Mouse (Mus musculus) hindbrain, embryonic 13.5 days (tissue): ENCODE measurements around the gene Ube2f. TPM values are rescaled to one million over a fixed set of nuclear protein-coding genes. Genes with fewer than 3 reads are reported as not detected.

ENCODE experiments used
- ATAC-seq: fragments of 200-750 bp; cut with Nextera tagmentation; 2 replicates; pipeline ENCODE4 v1.8.0; 2017; ENCODE audit warnings: moderate TSS enrichment; ENCODE audit not compliant: low FRiP score
- H3K27ac ChIP-seq: fragments of 300-500 bp; sonication (generic); 2 replicates; pipeline ENCODE4 v1.5.1; 2015; ENCODE audit warnings: inconsistent platforms, mild to moderate bottlenecking, moderate library complexity
- H3K27me3 ChIP-seq: fragments of 300-500 bp; sonication (generic); 2 replicates; pipeline ENCODE4 v1.6.1; 2015; ENCODE audit warnings: mild to moderate bottlenecking, inconsistent platforms
- H3K36me3 ChIP-seq: fragments of 300-500 bp; sonication (generic); 2 replicates; pipeline ENCODE4 v1.6.1; 2015; ENCODE audit warnings: mild to moderate bottlenecking, inconsistent platforms
- H3K4me1 ChIP-seq: fragments of 300-500 bp; sonication (generic); replicated peaks from 2 replicates; pipeline ENCODE4 v1.6.1; 2015; ENCODE audit warnings: inconsistent platforms
- H3K4me2 ChIP-seq: fragments of 300-500 bp; sonication (generic); 2 replicates; pipeline ENCODE4 v1.6.1; 2015; ENCODE audit warnings: inconsistent platforms, mild to moderate bottlenecking, moderate library complexity
- H3K4me3 ChIP-seq: fragments of 300-500 bp; sonication (generic); 2 replicates; pipeline ENCODE4 v1.5.1; 2015; ENCODE audit warnings: mild to moderate bottlenecking, inconsistent platforms
- H3K9ac ChIP-seq: fragments of 300-500 bp; sonication (generic); 2 replicates; pipeline ENCODE4 v1.6.1; 2015; ENCODE audit warnings: mild to moderate bottlenecking, inconsistent platforms
- H3K9me3 ChIP-seq: fragments of 300-500 bp; sonication (generic); 2 replicates; pipeline ENCODE4 v1.6.1; 2016; ENCODE audit warnings: inconsistent platforms
- WGBS: fragments of 180-500 bp; shearing (Covaris S2); methylation state at CpG from one replicate; pipeline ENCODE4 v1.1.7; 2015; 5-methylcytosine and 5-hydroxymethylcytosine counted together
- polyA plus RNA-seq: library from polyadenylated mRNA; unstranded; fragments of >200 nt; fragmentation: Nextera tagmentation; extraction: Ambion mirVana; gene quantifications from 2 replicates; pipeline ENCODE4 v1.2.1, GENCODE M21; 2015

Ube2f gene
- polyA plus RNA-seq, 1 experiment from 2014 or later, result 68.2 TPM

GRCm38 (mm10) chr1:91240685-91241084, 9.4 kb upstream of the Ube2f start:
- WGBS, result 86% methylated on average over 1 of the region's 1 CpGs
- H3K27me3 ChIP-seq, result no peaks in the 10 kb centered on the region

GRCm38 (mm10) chr1:91241249-91241648, 8.9 kb upstream of the Ube2f start:
- Histone ChIP-seq H3K4me1 (no peaks in the 10 kb centered on the region), H3K36me3 (no peaks in the 10 kb centered on the region), H3K4me2 (no peak overlapping the region), H3K9me3 (no peaks in the 10 kb centered on the region), H3K4me3 (no peak overlapping the region), H3K27me3 (no peaks in the 10 kb centered on the region), H3K27ac (no peak overlapping the region), H3K9ac (no peak overlapping the region)
- 89% methylated on average over 4 of the region's 4 CpGs for WGBS
- no peak for ATAC-seq

More at GRCm38 (mm10) chr1:91240685-91241084, 9.4 kb upstream of the Ube2f start:
- H3K4me3 ChIP-seq, result no peak overlapping the region
- no peak overlapping the region for H3K9ac ChIP-seq
- no peaks in the 10 kb centered on the region for H3K4me1 ChIP-seq
- H3K4me2 ChIP-seq, result no peak overlapping the region
- ATAC-seq, result no peak
- no peaks in the 10 kb centered on the region for H3K36me3 ChIP-seq
- no peaks in the 10 kb centered on the region for H3K9me3 ChIP-seq
- H3K27ac ChIP-seq, result no peak overlapping the region

DNA sequence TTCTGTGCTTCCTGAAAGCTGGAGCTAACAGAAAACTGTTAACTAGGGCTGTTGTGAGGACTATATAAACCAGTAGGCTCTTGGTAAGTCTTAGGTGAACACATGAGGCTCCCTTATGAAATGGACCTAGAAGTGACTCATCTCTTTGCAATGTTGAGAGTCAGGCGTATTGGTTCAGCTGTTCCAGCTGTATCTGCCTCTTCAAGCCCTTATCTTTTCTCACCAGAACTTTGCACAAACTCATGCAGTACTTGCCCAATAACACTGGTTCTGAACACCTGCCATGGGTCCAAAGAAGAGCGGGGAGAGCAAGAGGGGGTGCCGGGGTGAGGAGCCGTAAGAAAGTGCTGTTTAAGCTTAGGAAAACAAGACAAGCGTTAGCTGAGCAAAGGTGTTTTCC, 1.9 kb upstream of the Ube2f start:
- Histone ChIP-seq H3K9ac (no peak overlapping the region), H3K4me1 (peaks cover 31% of the 10 kb centered on the region), H3K27ac (no peak overlapping the region), H3K4me3 (no peak overlapping the region), H3K9me3 (no peaks in the 10 kb centered on the region), H3K4me2 (no peak overlapping the region), H3K27me3 (no peaks in the 10 kb centered on the region), H3K36me3 (no peaks in the 10 kb centered on the region)
- ATAC-seq, result no peak
- 92% methylated on average over 5 of the region's 5 CpGs for WGBS

DNA sequence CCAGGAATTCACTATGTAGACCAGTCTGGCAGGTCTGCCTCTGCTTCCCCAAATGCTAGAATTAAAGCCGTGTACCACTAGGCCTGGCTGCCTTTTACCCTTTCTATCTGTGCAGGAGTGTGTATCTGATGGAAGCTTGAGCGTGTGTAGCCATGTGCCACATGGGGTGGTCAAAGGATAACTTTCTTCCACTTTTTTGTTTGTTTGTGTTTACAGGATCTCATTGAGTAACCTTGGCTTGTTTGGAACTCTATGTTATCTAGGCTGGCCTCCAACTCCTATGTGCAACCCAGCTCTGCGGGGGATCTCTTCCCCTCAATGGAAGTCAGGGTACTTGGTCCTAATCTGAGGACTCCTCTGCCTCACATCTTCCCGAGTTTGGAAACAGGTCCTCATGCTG, 1.1 kb upstream of the Ube2f start:
- H3K27ac ChIP-seq, result no peak overlapping the region
- H3K9me3 ChIP-seq, result no peaks in the 10 kb centered on the region
- peak overlapping the region; percentile 86 for H3K4me2 ChIP-seq
- H3K9ac ChIP-seq, result peak overlapping the region; percentile 46; the same call in 1 of the 2 replicates
- no peaks in the 10 kb centered on the region for H3K27me3 ChIP-seq
- 52% methylated on average over 4 of the region's 4 CpGs for WGBS
- no peak for ATAC-seq
- H3K4me1 ChIP-seq, result peaks cover 36% of the 10 kb centered on the region
- no peaks in the 10 kb centered on the region for H3K36me3 ChIP-seq
- peak overlapping the region; percentile 97 for H3K4me3 ChIP-seq

GRCm38 (mm10) chr1:91250415-91251147, 477 bp downstream of the Ube2f start:
- 0 out of 2 replicates have a peak, but pooled peaks cover 3% of the 10 kb centered on the region for H3K36me3 ChIP-seq
- H3K4me2 ChIP-seq, result peak overlapping the region; percentile 86
- no peaks in the 10 kb centered on the region for H3K9me3 ChIP-seq
- peak overlapping the region; percentile 99 for H3K9ac ChIP-seq
- WGBS, result under 1% methylated on average over 64 of the region's 70 CpGs
- 0 out of 2 replicates have a peak, but pooled peaks have one; percentile 0 for ATAC-seq
- H3K4me3 ChIP-seq, result peak overlapping the region; percentile 97
- H3K4me1 ChIP-seq, result peaks cover 36% of the 10 kb centered on the region
- H3K27ac ChIP-seq, result peak overlapping the region; percentile 87
- H3K27me3 ChIP-seq, result no peaks in the 10 kb centered on the region

DNA sequence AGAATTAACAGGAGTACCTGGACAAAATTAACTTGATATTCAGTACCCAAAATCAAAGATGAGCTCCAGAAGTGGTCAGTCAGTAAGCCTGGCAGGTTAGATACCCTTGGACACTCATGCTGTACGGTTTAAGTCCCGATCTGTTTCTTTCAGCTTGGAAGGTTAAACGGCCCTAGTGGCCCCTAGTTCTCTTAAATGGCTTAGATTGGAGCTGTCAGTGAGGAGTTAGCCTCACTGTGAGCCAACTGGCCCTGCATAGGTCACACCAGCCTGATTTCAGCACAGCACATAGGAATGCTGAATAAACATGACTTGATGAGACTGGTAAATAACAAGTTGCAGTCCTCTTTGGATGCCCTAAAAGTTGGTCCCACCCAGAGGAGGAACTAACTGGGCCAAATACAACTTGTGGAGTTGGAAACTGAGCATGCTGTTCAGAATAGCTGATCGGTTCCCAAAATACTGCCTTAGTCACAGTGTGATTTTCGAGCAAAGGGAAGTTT, 1.1 kb downstream of the Ube2f start:
- Histone ChIP-seq H3K4me1 (peaks cover 36% of the 10 kb centered on the region), H3K4me3 (peak overlapping the region; percentile 97), H3K27me3 (no peaks in the 10 kb centered on the region), H3K9me3 (no peaks in the 10 kb centered on the region), H3K4me2 (peak overlapping the region; percentile 86), H3K36me3 (0 out of 2 replicates have a peak, but pooled peaks cover 3% of the 10 kb centered on the region), H3K27ac (no peak overlapping the region; the same call in 1 of the 2 replicates), H3K9ac (peak overlapping the region; percentile 99)
- 54% methylated on average over 5 of the region's 5 CpGs for WGBS
- no peak for ATAC-seq

DNA sequence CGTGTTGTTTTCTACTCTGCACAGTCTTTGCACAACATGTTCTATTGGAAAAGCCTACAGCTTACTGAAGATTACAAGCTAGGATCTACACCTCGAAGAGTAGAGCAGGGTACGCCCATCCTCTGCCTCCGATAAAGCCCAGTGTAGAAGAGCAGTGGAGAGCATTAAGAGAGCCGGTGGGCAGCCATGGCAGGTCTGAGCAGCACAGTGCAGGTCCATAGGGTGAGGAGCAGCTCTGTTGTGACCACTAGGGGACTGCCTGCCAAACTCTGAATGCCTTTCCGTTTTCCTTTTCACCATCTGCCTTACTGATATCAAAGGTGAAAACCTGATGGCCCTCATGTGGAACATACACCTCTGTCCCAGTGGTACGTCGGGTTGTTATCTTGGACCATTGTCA, 1.8 kb downstream of the Ube2f start:
- Histone ChIP-seq H3K4me1 (peaks cover 36% of the 10 kb centered on the region), H3K27ac (no peak overlapping the region), H3K4me2 (peak overlapping the region; percentile 86), H3K36me3 (peaks cover 3% of the 10 kb centered on the region; the same call in 1 of the 2 replicates), H3K9me3 (no peaks in the 10 kb centered on the region), H3K4me3 (no peak overlapping the region), H3K9ac (peak overlapping the region; percentile 43; the same call in 1 of the 2 replicates), H3K27me3 (no peaks in the 10 kb centered on the region)
- no peak for ATAC-seq
- WGBS, result 68% methylated on average over 8 of the region's 8 CpGs

DNA sequence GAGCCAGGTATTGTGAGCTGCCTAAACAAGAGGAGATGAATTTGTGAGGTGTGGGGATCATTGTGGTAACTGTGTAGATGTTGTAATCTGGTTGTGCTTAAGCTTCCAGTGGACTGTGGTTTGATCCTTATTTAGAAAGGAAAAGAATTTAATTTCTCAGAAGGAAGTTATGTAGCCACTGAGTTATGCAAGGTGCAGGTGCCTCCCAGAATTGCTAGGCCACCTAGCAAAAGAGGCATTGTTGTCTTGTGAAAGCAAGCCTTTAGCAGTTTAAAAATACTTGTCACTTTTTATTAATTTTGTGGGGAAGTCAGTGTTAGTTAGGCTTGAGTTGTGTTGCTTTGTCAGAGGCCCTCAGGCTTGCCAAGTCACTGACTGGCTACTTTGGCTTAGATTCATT, 7.8 kb downstream of the Ube2f start:
- H3K27ac ChIP-seq, result no peak overlapping the region
- H3K27me3 ChIP-seq, result no peaks in the 10 kb centered on the region
- H3K4me3 ChIP-seq, result no peak overlapping the region
- no peak for ATAC-seq
- H3K4me2 ChIP-seq, result no peak overlapping the region
- peaks cover 3% of the 10 kb centered on the region; the same call in 1 of the 2 replicates for H3K36me3 ChIP-seq
- H3K9me3 ChIP-seq, result no peaks in the 10 kb centered on the region
- H3K9ac ChIP-seq, result no peak overlapping the region
- peaks cover 6% of the 10 kb centered on the region; the same call in 1 of the 2 replicates for H3K4me1 ChIP-seq

- Histone ChIP-seq H3K9ac (no peak overlapping the region), H3K4me3 (no peak overlapping the region), H3K27ac (no peak overlapping the region), H3K9me3 (no peaks in the 10 kb centered on the region), H3K4me2 (no peak overlapping the region), H3K27me3 (no peaks in the 10 kb centered on the region), H3K36me3 (peaks cover 3% of the 10 kb centered on the region; the same call in 1 of the 2 replicates), H3K4me1 (no peaks in the 10 kb centered on the region)
- no peak for ATAC-seq
- 94% methylated on average over 5 of the region's 5 CpGs for WGBS
These were observed 9.7 kb downstream of the Ube2f start for GRCm38 (mm10) chr1:91259794-91260193.

- no peak for ATAC-seq
- Histone ChIP-seq H3K4me1 (no peaks in the 10 kb centered on the region), H3K4me3 (no peak overlapping the region), H3K36me3 (peaks cover 27% of the 10 kb centered on the region), H3K27me3 (no peaks in the 10 kb centered on the region), H3K9ac (no peak overlapping the region), H3K27ac (no peak overlapping the region), H3K4me2 (no peak overlapping the region), H3K9me3 (no peaks in the 10 kb centered on the region)
- 90% methylated on average over 7 of the region's 7 CpGs for WGBS
These were observed 12.4 kb downstream of the Ube2f start for GRCm38 (mm10) chr1:91262508-91262907.

DNA sequence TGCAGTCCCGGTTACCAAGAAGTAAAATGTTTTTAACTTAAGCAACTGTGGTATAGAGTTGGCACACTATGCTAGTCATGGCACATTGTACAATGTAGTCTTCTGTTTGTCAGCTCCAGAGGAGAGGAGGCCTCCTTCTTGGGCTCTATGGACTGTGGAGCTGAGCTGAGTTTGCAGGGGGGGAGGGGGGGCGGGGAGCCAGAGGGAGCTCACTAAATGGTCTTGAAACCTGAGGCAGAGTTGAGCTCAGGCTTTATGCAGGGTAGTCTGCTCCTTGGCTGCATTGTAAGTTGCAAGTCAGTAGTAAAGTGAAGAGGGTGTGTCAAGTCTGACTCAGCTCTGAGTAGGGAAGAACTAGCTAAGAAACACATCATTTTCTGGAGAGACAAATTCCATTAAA, 22.2 kb downstream of the Ube2f start:
- Histone ChIP-seq H3K4me2 (no peak overlapping the region), H3K4me1 (no peaks in the 10 kb centered on the region), H3K4me3 (no peak overlapping the region), H3K36me3 (peaks cover 36% of the 10 kb centered on the region), H3K9me3 (no peaks in the 10 kb centered on the region), H3K27me3 (no peaks in the 10 kb centered on the region), H3K27ac (no peak overlapping the region), H3K9ac (no peak overlapping the region)
- 97% methylated on average over 2 of the region's 2 CpGs for whole genome bisulfite sequencing
- ATAC-seq, result no peak

GRCm38 (mm10) chr1:91276581-91276980, 26.5 kb downstream of the Ube2f start:
- Histone ChIP-seq H3K27ac (no peak overlapping the region), H3K9ac (no peak overlapping the region), H3K9me3 (no peaks in the 10 kb centered on the region), H3K4me3 (no peak overlapping the region), H3K4me2 (no peak overlapping the region), H3K36me3 (peaks cover 72% of the 10 kb centered on the region), H3K27me3 (no peaks in the 10 kb centered on the region), H3K4me1 (no peaks in the 10 kb centered on the region)
- WGBS, result 93% methylated on average over 4 of the region's 4 CpGs
- ATAC-seq, result no peak

DNA sequence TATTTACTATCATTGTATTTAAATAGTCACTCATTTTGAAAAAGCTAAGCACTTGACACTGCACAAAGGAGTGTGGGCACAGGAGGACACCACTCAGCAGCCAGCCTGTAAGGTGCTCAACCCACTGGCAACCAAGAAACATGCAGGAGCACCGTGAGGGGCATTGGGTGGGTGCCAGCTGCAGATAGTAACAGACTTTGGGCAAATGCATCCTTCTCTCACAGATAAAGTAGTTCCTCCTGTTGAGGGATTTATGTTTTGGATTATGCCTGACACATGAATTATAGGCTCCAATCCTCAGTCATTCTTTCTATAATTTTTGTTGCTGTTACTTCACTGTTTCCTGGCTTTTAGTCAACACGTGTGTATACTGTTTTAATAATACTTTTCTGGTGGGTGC, 27.4 kb downstream of the Ube2f start:
- Histone ChIP-seq H3K27ac (no peak overlapping the region), H3K9me3 (no peaks in the 10 kb centered on the region), H3K27me3 (no peaks in the 10 kb centered on the region), H3K9ac (no peak overlapping the region), H3K4me2 (no peak overlapping the region), H3K36me3 (peaks cover 77% of the 10 kb centered on the region), H3K4me1 (no peaks in the 10 kb centered on the region), H3K4me3 (no peak overlapping the region)
- no peak for ATAC-seq
- 91% methylated on average over 2 of the region's 2 CpGs for WGBS
